Mouse (Mus musculus): Measurements from ENCODE around the gene Asb13. TPM values are rescaled to one million over a fixed set of nuclear protein-coding genes. Genes with fewer than 3 reads are reported as not detected.

Gene Asb13
- total RNA-seq, 2 experiments from 2014 or later = 6.2 to 6.7 TPM

DNA sequence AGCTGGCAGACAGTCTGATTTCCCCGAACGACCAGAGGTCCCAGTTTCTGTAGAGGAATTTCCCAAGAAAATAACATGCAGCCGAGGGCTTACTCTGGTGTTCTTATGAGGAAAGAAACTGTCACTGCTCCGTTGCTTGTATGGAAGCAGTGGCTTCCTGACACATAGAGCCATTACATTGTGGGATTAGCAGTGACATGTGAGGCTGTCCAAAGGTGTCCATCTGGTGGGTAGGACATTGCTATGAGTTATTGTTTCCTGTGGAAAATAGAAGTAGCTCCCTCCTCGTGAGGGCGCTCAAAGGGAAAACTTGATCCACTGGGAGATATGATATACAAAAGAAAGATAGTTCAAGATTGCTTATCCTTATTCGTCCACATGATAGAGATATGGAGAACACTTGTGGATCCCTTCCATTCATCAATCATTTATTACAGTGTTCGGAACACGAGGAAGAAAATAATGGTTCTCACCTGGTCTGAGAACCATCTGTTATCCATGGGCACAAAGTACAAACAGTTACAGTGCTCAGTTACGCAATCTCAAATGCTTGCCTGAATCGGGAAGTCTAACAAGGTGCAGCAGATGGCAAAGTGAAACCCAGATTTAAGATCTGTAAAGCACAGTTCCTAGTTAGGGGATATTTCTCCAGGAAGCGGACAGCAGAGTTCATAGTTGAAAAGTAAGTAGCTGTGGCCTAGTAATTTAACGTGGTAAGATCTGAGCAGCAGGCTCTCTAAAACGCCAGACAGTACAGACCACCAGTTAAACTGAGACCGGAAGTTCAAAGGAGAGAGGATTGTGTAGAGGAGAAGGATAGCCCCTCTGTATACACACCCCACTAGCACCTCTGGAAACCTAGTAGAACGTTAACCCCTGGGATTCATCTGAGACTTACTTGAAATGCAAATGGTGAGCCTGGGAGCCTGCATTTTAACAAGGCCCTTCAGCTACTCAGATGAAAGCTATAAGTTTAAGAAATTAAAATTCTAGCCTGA is 25.6 kb downstream of the Asb13 start:
- ATAC-seq (replicated peaks; ENCODE audit: low FRiP score, poor library complexity, severe bottlenecking) = no peak

GRCm38 (mm10) chr13:3664241-3664640 is 30.4 kb downstream of the Asb13 start:
- no peak for ATAC-seq (replicated peaks; ENCODE audit: low FRiP score, poor library complexity, severe bottlenecking)

- peak; percentile 74 for ATAC-seq (replicated peaks; ENCODE audit: low FRiP score, poor library complexity, severe bottlenecking)
These were observed 31.5 kb downstream of the Asb13 start for GRCm38 (mm10) chr13:3665308-3665723.

GRCm38 (mm10) chr13:3667288-3667873 is 33.5 kb downstream of the Asb13 start:
- ATAC-seq (replicated peaks; ENCODE audit: low FRiP score, poor library complexity, severe bottlenecking) = no peak

DNA sequence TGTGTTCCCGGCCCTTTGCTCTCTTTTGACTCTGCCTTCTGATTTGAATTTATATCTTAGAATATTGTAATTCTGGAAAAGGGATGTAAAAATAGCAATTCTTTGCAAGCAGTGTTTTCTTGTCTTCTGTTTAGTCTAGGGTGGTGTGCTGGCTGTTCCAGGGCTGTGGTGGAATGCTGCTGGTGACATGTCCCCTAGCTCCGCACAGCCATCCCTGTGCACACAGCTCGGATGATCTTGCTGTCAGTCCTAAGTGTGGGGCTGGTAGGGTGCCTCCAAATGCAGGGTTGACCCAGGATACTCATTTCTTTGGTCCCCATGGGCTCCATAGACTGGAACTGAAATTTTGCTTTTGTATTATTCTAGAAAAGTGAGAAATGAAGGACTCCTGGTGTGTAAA is 34.2 kb downstream of the Asb13 start:
- no peak for ATAC-seq (replicated peaks; ENCODE audit: low FRiP score, poor library complexity, severe bottlenecking)

DNA sequence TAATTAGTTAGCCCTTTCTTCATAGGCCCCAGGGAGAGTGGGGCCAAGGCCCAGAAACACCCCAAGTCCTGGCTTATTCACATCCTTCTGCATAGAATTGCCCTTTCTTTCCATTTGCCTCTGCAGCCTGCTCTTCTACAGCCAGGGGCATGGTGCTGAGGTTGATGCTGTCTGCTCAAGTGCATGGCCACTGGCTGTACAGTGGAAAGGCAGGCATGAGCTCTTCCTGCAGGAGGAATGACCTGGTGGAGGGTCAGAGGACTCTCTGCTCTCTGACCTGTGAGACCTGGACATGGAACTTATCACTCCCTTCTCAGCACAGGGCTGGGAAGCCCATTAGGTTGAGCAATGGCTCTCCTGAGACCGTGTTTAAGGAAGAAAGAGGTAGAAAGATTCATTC is 35.8 kb downstream of the Asb13 start:
- no peak for ATAC-seq (replicated peaks; ENCODE audit: low FRiP score, poor library complexity, severe bottlenecking)

- no peak for ATAC-seq (replicated peaks; ENCODE audit: low FRiP score, poor library complexity, severe bottlenecking)
These were observed 36.2 kb downstream of the Asb13 start for GRCm38 (mm10) chr13:3670039-3670438.

DNA sequence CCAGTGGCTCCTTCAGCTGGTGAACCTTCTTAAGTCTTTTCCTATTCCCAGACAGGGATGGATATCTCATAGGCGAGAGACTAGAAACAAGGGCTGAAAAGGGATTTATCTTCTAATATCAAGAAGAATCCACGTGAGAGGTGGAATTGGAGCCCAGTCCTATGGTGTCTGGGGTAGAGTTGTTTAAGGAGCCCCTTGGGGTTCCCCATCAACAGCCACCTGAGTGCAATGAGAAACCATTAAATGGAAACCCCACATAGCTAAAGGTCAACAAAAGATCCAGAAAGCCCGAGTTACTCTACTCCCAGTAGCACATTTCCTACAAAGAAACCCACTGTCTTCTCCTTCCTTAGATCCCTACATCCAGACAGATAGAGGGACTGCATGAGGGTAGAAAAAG is 39.3 kb downstream of the Asb13 start:
- no peak for ATAC-seq (replicated peaks; ENCODE audit: low FRiP score, poor library complexity, severe bottlenecking)

GRCm38 (mm10) chr13:3673622-3674021 is 39.8 kb downstream of the Asb13 start:
- no peak for ATAC-seq (replicated peaks; ENCODE audit: low FRiP score, poor library complexity, severe bottlenecking)

- no peak for ATAC-seq (replicated peaks; ENCODE audit: low FRiP score, poor library complexity, severe bottlenecking)
These were observed 42.0 kb downstream of the Asb13 start for GRCm38 (mm10) chr13:3675855-3676254.

- no peak for ATAC-seq (replicated peaks; ENCODE audit: low FRiP score, poor library complexity, severe bottlenecking)
These were observed 45.3 kb downstream of the Asb13 start for GRCm38 (mm10) chr13:3679098-3679497.

- ATAC-seq (replicated peaks; ENCODE audit: low FRiP score, poor library complexity, severe bottlenecking) = no peak
These were observed 52.5 kb downstream of the Asb13 start for GRCm38 (mm10) chr13:3686306-3686705.

DNA sequence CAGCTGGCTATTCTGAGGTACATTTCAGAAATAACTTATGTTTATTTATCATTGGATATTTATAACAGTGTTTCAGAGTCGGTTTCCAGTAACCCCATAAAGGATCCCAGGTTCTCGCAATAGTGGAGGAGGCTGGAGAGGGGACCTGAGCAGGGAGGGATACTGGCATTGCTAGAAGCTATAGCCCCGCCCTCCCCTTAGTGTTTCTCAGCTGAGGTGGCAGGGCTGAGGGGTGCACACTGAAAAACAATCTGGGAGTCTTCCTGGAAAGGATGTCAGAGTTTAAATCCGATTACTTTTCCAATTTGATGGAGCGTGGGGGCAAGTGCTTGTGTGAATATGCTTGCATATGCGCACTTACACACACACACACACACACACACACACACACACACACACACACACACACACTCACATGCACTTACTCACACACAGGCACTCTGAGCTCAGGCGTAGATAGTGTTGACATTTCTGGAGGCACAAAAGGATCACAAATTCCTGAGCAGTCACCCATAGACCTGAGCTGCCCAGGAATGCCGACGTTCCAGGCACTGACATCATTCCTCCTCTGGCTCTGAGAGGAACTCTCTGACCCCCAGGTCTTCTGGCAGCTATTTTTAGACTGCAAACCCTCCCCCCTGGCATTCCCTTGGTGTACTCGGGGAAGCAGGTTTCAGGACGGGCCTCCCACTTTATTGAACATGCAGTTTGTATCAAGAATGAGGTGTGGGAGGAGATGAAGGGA is 60.9 kb downstream of the Asb13 start:
- ATAC-seq (replicated peaks; ENCODE audit: low FRiP score, poor library complexity, severe bottlenecking) = no peak

DNA sequence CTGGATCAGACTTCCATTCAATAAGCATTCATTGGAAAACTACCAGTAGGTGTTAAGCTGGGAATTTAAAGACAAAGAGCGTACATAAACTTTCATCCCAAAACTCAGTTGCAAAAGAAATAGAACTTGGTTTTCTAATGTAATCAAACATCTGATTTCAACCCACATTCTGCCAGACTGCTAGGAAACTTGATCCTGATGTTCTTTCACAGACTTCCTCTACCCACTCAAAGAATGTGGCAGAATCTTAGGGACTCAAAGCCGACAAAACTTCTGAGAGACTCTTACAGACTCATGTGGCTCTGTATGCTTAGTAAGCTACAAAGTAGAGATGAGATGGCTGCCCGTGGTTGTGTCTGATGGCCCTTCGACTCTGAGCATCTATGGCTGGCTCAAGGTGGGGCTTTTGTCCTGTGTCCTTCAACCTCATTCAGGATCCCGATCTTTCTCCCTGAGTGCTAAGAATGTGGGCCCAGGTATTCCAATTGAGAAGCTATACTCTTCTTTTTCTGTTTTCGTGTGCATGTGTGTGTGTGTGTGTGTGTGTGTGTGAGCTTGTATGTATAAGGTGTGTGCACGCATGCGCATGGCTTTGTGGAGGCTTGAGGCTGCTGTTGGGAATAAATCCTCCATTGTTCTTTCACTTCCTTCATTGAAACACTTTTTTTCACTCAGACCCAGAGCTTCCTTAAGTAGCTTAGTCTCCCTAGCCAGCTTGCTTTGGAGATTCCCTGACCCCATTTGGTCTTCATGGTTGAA is 63.3 kb downstream of the Asb13 start:
- ATAC-seq (replicated peaks; ENCODE audit: low FRiP score, poor library complexity, severe bottlenecking) = no peak

DNA sequence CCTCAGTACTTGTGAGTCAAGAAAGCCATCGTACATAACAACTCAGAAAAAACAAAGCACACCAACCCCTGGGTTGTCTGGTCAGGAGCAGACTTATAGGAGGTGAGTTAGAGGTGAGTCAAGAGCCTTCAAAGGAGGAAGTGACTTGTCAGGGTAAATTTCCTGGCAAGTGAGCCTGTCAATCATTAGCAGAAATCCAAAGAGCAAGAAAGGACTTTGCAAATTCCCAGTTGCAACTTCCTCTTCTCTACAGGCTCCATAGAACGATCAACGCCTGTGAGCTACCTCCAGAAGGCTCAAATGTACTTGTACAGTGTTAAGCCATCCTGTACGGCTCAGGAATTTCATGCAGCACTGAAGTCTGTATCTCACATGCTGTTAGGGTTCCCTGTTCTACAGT is 66.9 kb downstream of the Asb13 start:
- no peak for ATAC-seq (replicated peaks; ENCODE audit: low FRiP score, poor library complexity, severe bottlenecking)

Other genes starting within 250 kb of the Asb13 start
- 167 and 189 TPM in 2 replicates for gene Gdi2, start 96.0 kb upstream of the Asb13 start, total RNA-seq (2015; ENCODE audit: low replicate concordance)
- 191 and 192 TPM in 2 replicates for gene Gdi2, start 96.0 kb upstream of the Asb13 start, total RNA-seq (2017; ENCODE audit: low replicate concordance)
- gene Fam208b, start 22.9 kb upstream of the Asb13 start, total RNA-seq (2015; ENCODE audit: low replicate concordance) = 21.6 and 53.7 TPM in 2 replicates
- gene Fam208b, start 22.9 kb upstream of the Asb13 start, total RNA-seq (2017; ENCODE audit: low replicate concordance) = 16.7 and 23.0 TPM in 2 replicates
- gene Calml3, start 170.3 kb downstream of the Asb13 start, total RNA-seq (2015; ENCODE audit: low replicate concordance) = not detected in 2 replicates
- not detected in 2 replicates for gene Calml3, start 170.3 kb downstream of the Asb13 start, total RNA-seq (2017; ENCODE audit: low replicate concordance)
- gene Calm4, start 203.7 kb downstream of the Asb13 start, total RNA-seq (2015; ENCODE audit: low replicate concordance) = not detected in 2 replicates
- gene Calm4, start 203.7 kb downstream of the Asb13 start, total RNA-seq (2017; ENCODE audit: low replicate concordance) = not detected in 2 replicates
- gene Calm5, start 220.1 kb downstream of the Asb13 start, total RNA-seq (2015; ENCODE audit: low replicate concordance) = not detected in 2 replicates
- not detected in 2 replicates for gene Calm5, start 220.1 kb downstream of the Asb13 start, total RNA-seq (2017; ENCODE audit: low replicate concordance)

Measured in erythroid progenitor cell, adult 5-6 weeks (primary cell).